Mouse (Mus musculus) stomach, embryonic 16.5 days (tissue): ENCODE data around the gene Krt32. TPM values are rescaled to one million over a fixed set of nuclear protein-coding genes. Genes with fewer than 3 reads are reported as not detected.

Source experiments
- polyA plus RNA-seq: library from polyadenylated mRNA; unstranded; fragments of >200 nt; fragmentation: Nextera tagmentation; extraction: Ambion mirVana; gene quantifications from 2 replicates; pipeline ENCODE4 v1.2.1, GENCODE M21; 2015

The Krt32 gene
- polyA plus RNA-seq, 1 experiment from 2014 or later: 0.40 TPM

Other genes starting within 250 kb of the Krt32 start
- gene Krtap4-16, start 236.6 kb downstream of the Krt32 start, polyA plus RNA-seq: not detected in 2 replicates
- gene Gm11568, start 230.3 kb downstream of the Krt32 start, polyA plus RNA-seq: not detected in 2 replicates
- not detected in 2 replicates for gene Gm11559, start 223.8 kb downstream of the Krt32 start, polyA plus RNA-seq
- not detected in 2 replicates for gene Krtap9-1, start 214.8 kb downstream of the Krt32 start, polyA plus RNA-seq
- not detected in 2 replicates for gene Gm11567, start 209.0 kb downstream of the Krt32 start, polyA plus RNA-seq
- not detected in 2 replicates for gene Krtap31-1, start 180.3 kb downstream of the Krt32 start, polyA plus RNA-seq
- gene Gm11565, start 173.5 kb downstream of the Krt32 start, polyA plus RNA-seq: not detected in 2 replicates
- gene Krtap31-2, start 151.9 kb downstream of the Krt32 start, polyA plus RNA-seq: not detected in 2 replicates
- gene Krtap9-5, start 139.8 kb downstream of the Krt32 start, polyA plus RNA-seq: not detected in 2 replicates
- gene Krtap29-1, start 109.2 kb downstream of the Krt32 start, polyA plus RNA-seq: not detected in 2 replicates
- not detected in 2 replicates for gene Krtap16-1, start 101.6 kb downstream of the Krt32 start, polyA plus RNA-seq
- gene Krtap17-1, start 94.2 kb downstream of the Krt32 start, polyA plus RNA-seq: not detected in 2 replicates
- 0.23 and 0.34 TPM in 2 replicates for gene Krt33a, start 72.0 kb downstream of the Krt32 start, polyA plus RNA-seq
- 0.30 TPM in 1 of 2 replicates, not detected in the other for gene Krt33b, start 58.4 kb downstream of the Krt32 start, polyA plus RNA-seq
- 3.2 and 4.2 TPM in 2 replicates for gene Krt34, start 46.7 kb downstream of the Krt32 start, polyA plus RNA-seq
- 0.74 and 0.81 TPM in 2 replicates for gene Krt31, start 37.7 kb downstream of the Krt32 start, polyA plus RNA-seq
- gene Krt35, start 8.0 kb upstream of the Krt32 start, polyA plus RNA-seq: 0.76 and 1.5 TPM in 2 replicates
- 0.44 and 0.75 TPM in 2 replicates for gene Krt36, start 17.4 kb upstream of the Krt32 start, polyA plus RNA-seq
- gene Krt13, start 33.3 kb upstream of the Krt32 start, polyA plus RNA-seq: 1,856 and 2,859 TPM in 2 replicates
- gene Krt15, start 47.7 kb upstream of the Krt32 start, polyA plus RNA-seq: 1,477 and 1,759 TPM in 2 replicates
- 1,141 and 1,514 TPM in 2 replicates for gene Krt19, start 60.4 kb upstream of the Krt32 start, polyA plus RNA-seq
- not detected in 2 replicates for gene Krt9, start 105.0 kb upstream of the Krt32 start, polyA plus RNA-seq
- gene Krt14, start 119.3 kb upstream of the Krt32 start, polyA plus RNA-seq: 46.4 and 67.1 TPM in 2 replicates
- 1.6 and 2.2 TPM in 2 replicates for gene Krt16, start 160.7 kb upstream of the Krt32 start, polyA plus RNA-seq
- gene Krt17, start 172.8 kb upstream of the Krt32 start, polyA plus RNA-seq: 34.0 and 45.6 TPM in 2 replicates
- not detected in 2 replicates for gene Krt42, start 181.6 kb upstream of the Krt32 start, polyA plus RNA-seq
- 1,614 and 1,638 TPM in 2 replicates for gene Eif1, start 231.7 kb upstream of the Krt32 start, polyA plus RNA-seq
- 10.8 and 13.3 TPM in 2 replicates for gene Gast, start 246.2 kb upstream of the Krt32 start, polyA plus RNA-seq